Mouse (Mus musculus): ENCODE results near the gene Abca16. TPM values are rescaled to one million over a fixed set of nuclear protein-coding genes. Genes with fewer than 3 reads are reported as not detected.

Gene Abca16
- polyA plus RNA-seq, 1 experiment from 2014 or later = not detected

Other genes with a start within 250 kb of the Abca16 start
- gene Anks4b, start 235.8 kb upstream of the Abca16 start, polyA plus RNA-seq (2016; fragmentation: Nextera tagmentation; extraction: Ambion mirVana) = 0.05 and 0.12 TPM in 2 replicates
- gene Crym, start 207.5 kb upstream of the Abca16 start, polyA plus RNA-seq (2016; fragmentation: Nextera tagmentation; extraction: Ambion mirVana) = 40.4 and 50.4 TPM in 2 replicates
- not detected in 2 replicates for gene Abca14, start 205.7 kb upstream of the Abca16 start, polyA plus RNA-seq (2016; fragmentation: Nextera tagmentation; extraction: Ambion mirVana)
- not detected in 2 replicates for gene Abca15, start 81.0 kb upstream of the Abca16 start, polyA plus RNA-seq (2016; fragmentation: Nextera tagmentation; extraction: Ambion mirVana)
- 165 and 174 TPM in 2 replicates for gene Uqcrc2, start 225.5 kb downstream of the Abca16 start, polyA plus RNA-seq (2016; fragmentation: Nextera tagmentation; extraction: Ambion mirVana)